Mouse (Mus musculus) spleen, adult 2 months (tissue): ENCODE measurements around the gene Cblb. TPM values are rescaled to one million over a fixed set of nuclear protein-coding genes. Genes with fewer than 3 reads are reported as not detected.

Source experiments
- DNase-seq, 2 experiments: peaks; one replicate each; pipeline versions ENCODE4 v3.0.0 to v3.0.0-alpha.2; 2012 to 2021; ENCODE audit warnings: low spot score in 2 of 2, low read depth in 1 of 2
- H3K27ac ChIP-seq: fragments of 200-500 bp; 2 replicates; pipeline ENCODE4 v1.5.1; 2012; ENCODE audit warnings: low read length, inconsistent platforms; ENCODE audit not compliant: insufficient read depth
- H3K27me3 ChIP-seq: fragments of 200-500 bp; 2 replicates; pipeline ENCODE4 v1.6.1; 2012; ENCODE audit warnings: mild to moderate bottlenecking, moderate library complexity, low read length, inconsistent platforms; ENCODE audit not compliant: control insufficient read depth, insufficient read depth
- H3K36me3 ChIP-seq: fragments of 200-500 bp; 2 replicates; pipeline ENCODE4 v1.6.1; 2012; ENCODE audit warnings: mild to moderate bottlenecking, low read length, inconsistent platforms; ENCODE audit not compliant: control insufficient read depth, insufficient read depth
- H3K4me1 ChIP-seq: fragments of 200-500 bp; 2 replicates; pipeline ENCODE4 v1.6.1; 2011; ENCODE audit warnings: inconsistent platforms; ENCODE audit not compliant: control insufficient read depth, insufficient read depth, insufficient read length
- H3K4me3 ChIP-seq: fragments of 200-500 bp; 2 replicates; pipeline ENCODE4 v1.5.1; 2011; ENCODE audit warnings: mild to moderate bottlenecking, inconsistent platforms; ENCODE audit not compliant: insufficient read depth, insufficient read length; ENCODE audit errors: extremely low read depth
- CTCF ChIP-seq: fragments of 200-500 bp; IDR thresholded peaks from 2 replicates; pipeline ENCODE4 v1.5.1; 2011; ENCODE audit warnings: mild to moderate bottlenecking, inconsistent platforms; ENCODE audit not compliant: insufficient read depth, insufficient read length, insufficient replicate concordance; ENCODE audit errors: extremely low read depth
- POLR2A ChIP-seq: fragments of 200-500 bp; IDR thresholded peaks from 2 replicates; pipeline ENCODE4 v1.6.1; 2011; ENCODE audit warnings: low read depth, low read length, inconsistent platforms
- WGBS: fragments of 180-500 bp; shearing (Covaris S2); methylation state at CpG from one replicate; pipeline ENCODE4 v1.1.7; 2018; 5-methylcytosine and 5-hydroxymethylcytosine counted together
- polyA plus RNA-seq: library from polyadenylated mRNA; depleted of rRNA; stranded (reverse); fragments of >200 nt; gene quantifications from 2 replicates; pipeline ENCODE4 v1.2.3, GENCODE M21; 2012

Cblb gene
- polyA plus RNA-seq, 1 experiment, result 18.1 TPM

DNA sequence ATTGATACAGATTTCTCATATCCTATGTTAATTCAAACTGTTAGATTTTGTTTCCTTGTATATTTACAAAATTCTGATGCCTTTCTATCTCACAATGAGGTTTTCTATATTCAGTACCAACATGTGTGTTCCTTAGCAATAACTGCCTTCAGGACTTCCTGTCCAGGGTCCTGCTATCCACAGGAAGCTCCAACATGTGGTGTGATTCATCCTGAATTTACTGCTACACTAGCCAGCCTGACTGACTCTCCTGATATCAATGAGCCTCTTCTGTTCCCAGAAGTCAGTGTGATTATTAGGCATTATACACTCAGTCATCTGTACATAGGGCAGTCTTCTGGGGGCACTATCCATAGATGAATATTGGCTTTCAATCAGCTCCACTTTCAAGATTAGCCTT is 30.2 kb upstream of the Cblb start:
- no peak overlapping the region for H3K4me3 ChIP-seq
- no peaks in the 10 kb centered on the region for H3K36me3 ChIP-seq
- TF ChIP-seq CTCF (no peak), POLR2A (no peak)
- H3K27me3 ChIP-seq, result no peaks in the 10 kb centered on the region
- H3K27ac ChIP-seq, result no peak overlapping the region
- no peak for DNase-seq
- no peaks in the 10 kb centered on the region for H3K4me1 ChIP-seq

DNA sequence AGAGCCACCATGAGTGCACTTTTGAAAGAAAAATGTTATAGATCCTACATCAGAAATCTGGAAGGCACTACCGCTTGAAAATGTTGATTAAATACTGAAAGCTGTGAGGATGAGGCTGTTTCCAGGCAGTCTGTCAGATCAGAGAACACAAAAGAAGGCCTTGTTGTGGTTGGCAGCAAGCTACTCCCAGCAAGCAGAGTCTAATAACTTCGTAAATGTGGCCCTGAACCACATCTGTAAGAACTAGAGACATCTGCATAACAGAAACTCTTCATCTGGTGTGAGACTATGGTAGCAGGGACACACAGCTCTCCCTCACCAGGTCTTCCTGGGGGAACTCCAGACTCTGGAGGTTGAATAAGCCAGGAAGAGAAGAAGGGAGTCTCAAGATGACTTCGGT is 24.0 kb upstream of the Cblb start:
- no peak overlapping the region for H3K27ac ChIP-seq

GRCm38 (mm10) chr16:52008471-52008870 is 22.6 kb upstream of the Cblb start:
- Histone ChIP-seq H3K36me3 (no peaks in the 10 kb centered on the region), H3K27ac (no peak overlapping the region), H3K4me3 (no peak overlapping the region), H3K27me3 (no peaks in the 10 kb centered on the region), H3K4me1 (no peaks in the 10 kb centered on the region; the same call in 1 of the 2 replicates)
- DNase-seq, result no peak
- 85% methylated on average over 2 of the region's 2 CpGs for WGBS
- no peak for TF ChIP-seq POLR2A
- no peak for TF ChIP-seq CTCF

More for the DNA sequence above, 24.0 kb upstream of the Cblb start:
- Histone ChIP-seq H3K4me1 (no peaks in the 10 kb centered on the region; the same call in 1 of the 2 replicates), H3K36me3 (no peaks in the 10 kb centered on the region), H3K27me3 (no peaks in the 10 kb centered on the region), H3K4me3 (no peak overlapping the region)
- WGBS, result 70% methylated on average over 3 of the region's 3 CpGs
- peak in 1 of 2 experiments; percentile 30 for DNase-seq
- TF ChIP-seq POLR2A (no peak), CTCF (no peak)

DNA sequence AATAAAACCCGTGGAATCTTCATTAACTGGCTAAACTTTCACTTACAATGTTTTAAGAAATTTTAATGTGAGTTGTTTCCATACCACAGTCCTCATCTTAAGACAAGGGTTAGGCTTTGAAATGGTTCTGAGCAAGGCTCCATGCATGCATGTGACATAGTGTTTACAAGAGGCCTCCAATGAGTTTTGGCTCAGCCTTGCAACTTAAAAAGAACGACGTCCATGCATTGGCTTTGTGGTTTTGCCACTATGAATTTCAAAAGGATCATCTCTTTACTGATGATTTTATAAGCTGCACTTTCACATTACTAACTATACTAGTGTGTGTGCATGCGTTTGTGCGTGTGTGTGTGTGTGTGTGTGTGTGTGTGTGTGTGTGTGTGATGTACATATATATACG is 21.6 kb upstream of the Cblb start:
- Histone ChIP-seq H3K27ac (no peak overlapping the region), H3K36me3 (no peaks in the 10 kb centered on the region), H3K27me3 (no peaks in the 10 kb centered on the region), H3K4me1 (no peaks in the 10 kb centered on the region; the same call in 1 of the 2 replicates), H3K4me3 (no peak overlapping the region)
- DNase-seq, result no peak
- WGBS, result 76% methylated on average over 6 of the region's 6 CpGs
- TF ChIP-seq CTCF (no peak), POLR2A (no peak)

GRCm38 (mm10) chr16:52012984-52013383 is 18.0 kb upstream of the Cblb start:
- TF ChIP-seq POLR2A, result no peak
- TF ChIP-seq CTCF, result no peak
- Histone ChIP-seq H3K36me3 (no peaks in the 10 kb centered on the region), H3K4me3 (no peak overlapping the region), H3K4me1 (no peaks in the 10 kb centered on the region; the same call in 1 of the 2 replicates), H3K27ac (no peak overlapping the region), H3K27me3 (no peaks in the 10 kb centered on the region)
- DNase-seq, result no peak
- WGBS, result 77% methylated on average over 3 of the region's 3 CpGs

DNA sequence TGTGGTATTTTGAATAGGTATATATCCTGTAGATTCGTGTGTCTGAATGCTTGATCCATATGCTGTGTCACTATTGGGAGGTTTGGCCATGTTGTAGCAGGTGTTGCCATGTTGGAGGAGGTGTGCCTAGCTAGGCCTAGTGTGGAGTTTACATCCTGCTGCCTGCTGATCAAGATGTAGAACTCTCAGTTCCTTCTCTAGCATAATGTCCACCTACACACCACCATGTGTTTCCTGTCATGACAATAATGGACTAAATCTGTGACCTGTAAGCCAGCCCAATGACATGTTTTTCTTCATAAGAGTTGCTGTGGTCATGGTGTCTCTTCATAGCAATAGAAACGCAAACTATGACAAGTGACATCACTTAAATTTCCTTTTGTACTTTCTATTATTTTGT is 17.2 kb upstream of the Cblb start:
- no peaks in the 10 kb centered on the region for H3K36me3 ChIP-seq
- 88% methylated on average over 2 of the region's 2 CpGs for WGBS
- H3K4me1 ChIP-seq, result no peaks in the 10 kb centered on the region; the same call in 1 of the 2 replicates
- H3K27ac ChIP-seq, result no peak overlapping the region
- H3K4me3 ChIP-seq, result no peak overlapping the region
- no peak for DNase-seq
- TF ChIP-seq CTCF, result no peak
- no peak for TF ChIP-seq POLR2A
- no peaks in the 10 kb centered on the region for H3K27me3 ChIP-seq

GRCm38 (mm10) chr16:52023417-52023816 is 7.6 kb upstream of the Cblb start:
- no peak overlapping the region for H3K4me3 ChIP-seq
- no peaks in the 10 kb centered on the region for H3K27me3 ChIP-seq
- 90% methylated on average over 5 of the region's 5 CpGs for WGBS
- H3K36me3 ChIP-seq, result no peaks in the 10 kb centered on the region
- H3K4me1 ChIP-seq, result no peaks in the 10 kb centered on the region
- no peak for DNase-seq
- no peak overlapping the region for H3K27ac ChIP-seq
- TF ChIP-seq CTCF (no peak), POLR2A (no peak)
